Comparison of ENCODE assay signal across 8 mouse cellular contexts in the genomic region with DNA sequence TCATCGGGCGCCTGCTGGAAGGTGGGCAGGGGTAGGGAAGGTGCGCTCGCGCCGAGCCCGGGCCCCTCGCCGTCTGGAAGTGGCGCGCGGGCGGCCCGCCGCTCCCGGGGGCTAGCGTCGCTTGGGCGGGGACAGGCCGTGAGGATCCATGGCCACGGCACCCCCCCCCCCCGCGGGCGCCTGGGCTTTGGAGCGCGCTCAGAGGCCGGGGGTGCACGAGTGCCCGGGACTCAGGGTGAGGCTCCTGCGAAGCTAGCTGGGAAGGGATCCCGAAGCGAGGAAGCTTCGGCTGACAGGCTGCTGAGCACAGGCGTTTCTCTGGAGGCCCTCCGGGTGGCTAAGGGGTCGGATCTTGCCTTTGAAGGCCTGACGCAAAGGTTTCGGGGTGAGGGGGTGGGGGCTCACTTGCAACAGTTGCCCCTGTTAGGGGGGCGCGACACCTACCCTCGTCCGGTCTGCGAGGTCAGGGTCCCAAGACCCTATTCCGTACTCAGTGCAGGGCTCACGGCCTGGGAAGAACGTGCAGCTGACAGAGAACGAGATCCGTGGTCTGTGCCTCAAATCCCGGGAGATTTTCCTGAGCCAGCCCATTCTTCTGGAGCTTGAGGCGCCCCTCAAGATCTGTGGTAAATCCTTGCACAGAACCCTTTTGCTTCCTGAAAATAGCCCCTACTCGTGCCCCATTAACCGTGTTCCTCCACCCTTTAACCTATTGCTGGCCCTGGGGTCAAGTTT. TPM values are rescaled to one million over a fixed set of nuclear protein-coding genes. Genes with fewer than 3 reads are reported as not detected.
A peak's percentile ranks its signal among the peaks of the same experiment; 100 is the strongest.
DNase-seq lines count a peak whose midpoint lies in the region; ATAC-seq and TF ChIP-seq lines count a peak whose summit lies in the region.

No protein-coding gene starts in this region.

- WGBS in hindbrain, embryonic 15.5 days: under 1% methylated on average over 50 of the region's 52 CpGs
- under 1% methylated on average over 48 of the region's 52 CpGs for WGBS in midbrain, postnatal 0 days

- no peaks in the 10 kb centered on the region for H3K9me3 ChIP-seq in megakaryocyte, embryonic 14.5 days
- no peaks in the 10 kb centered on the region for H3K9me3 ChIP-seq in hindbrain, embryonic 15.5 days
- H3K9me3 ChIP-seq in midbrain, postnatal 0 days (ENCODE audit: low read length): no peaks in the 10 kb centered on the region

- H3K4me3 ChIP-seq in megakaryocyte, embryonic 14.5 days (replicated peaks): peak overlapping the region; percentile 98
- H3K4me3 ChIP-seq in hindbrain, embryonic 15.5 days: peak overlapping the region; percentile 87
- H3K4me3 ChIP-seq in midbrain, postnatal 0 days (ENCODE audit: low read depth, low read length): peak overlapping the region; percentile 94

- peaks cover 88% of the 10 kb centered on the region for H3K4me1 ChIP-seq in megakaryocyte, embryonic 14.5 days
- peaks cover 41% of the 10 kb centered on the region for H3K4me1 ChIP-seq in hindbrain, embryonic 15.5 days (replicated peaks)
- peaks cover 10% of the 10 kb centered on the region for H3K4me1 ChIP-seq in midbrain, postnatal 0 days (ENCODE audit: insufficient read depth, low read length)

- ATAC-seq in megakaryocyte, adult 5-6 weeks (ENCODE audit: poor library complexity, severe bottlenecking): no peak
- ATAC-seq in hindbrain, embryonic 15.5 days (ENCODE audit: low FRiP score, low read depth): peak; percentile 75
- peak; percentile 44 for ATAC-seq in midbrain, postnatal 0 days (ENCODE audit: low FRiP score)

- peak; percentile 51 for DNase-seq in embryo, embryonic 11 days
- DNase-seq in midbrain, postnatal 0 days (ENCODE audit: low spot score): peak; percentile 58
- no peak for DNase-seq in layer of hippocampus, postnatal 36 days
- no peak for DNase-seq in gastrocnemius, adult 18-20 months (ENCODE audit: low spot score)
- DNase-seq in right cerebral cortex, postnatal 10 days (ENCODE audit: low spot score in 2 of 2): no peak

- H3K27me3 ChIP-seq in megakaryocyte, embryonic 14.5 days (replicated peaks): no peaks in the 10 kb centered on the region
- H3K27me3 ChIP-seq in hindbrain, embryonic 15.5 days: no peaks in the 10 kb centered on the region
- no peaks in the 10 kb centered on the region for H3K27me3 ChIP-seq in midbrain, postnatal 0 days (ENCODE audit: insufficient read depth, low read length)

- peak overlapping the region; percentile 95 for H3K4me2 ChIP-seq in hindbrain, embryonic 15.5 days
- H3K4me2 ChIP-seq in midbrain, postnatal 0 days (ENCODE audit: low read depth, low read length, poor library complexity, severe bottlenecking): peak overlapping the region; percentile 88

- no peak for TF ChIP-seq CTCF in midbrain, postnatal 0 days (IDR thresholded peaks at IDR 0.05)

- peak overlapping the region; percentile 94 for H3K27ac ChIP-seq in hindbrain, embryonic 15.5 days (replicated peaks)
- peak overlapping the region; percentile 94 for H3K27ac ChIP-seq in midbrain, postnatal 0 days (ENCODE audit: low read depth, low read length)

- H3K9ac ChIP-seq in hindbrain, embryonic 15.5 days: peak overlapping the region; percentile 97
- H3K9ac ChIP-seq in midbrain, postnatal 0 days (replicated peaks; ENCODE audit: low read length, poor library complexity, severe bottlenecking): peak overlapping the region; percentile 100

- H3K36me3 ChIP-seq in megakaryocyte, embryonic 14.5 days (replicated peaks; ENCODE audit: low read length): peaks cover 69% of the 10 kb centered on the region
- H3K36me3 ChIP-seq in hindbrain, embryonic 15.5 days: peaks cover 30% of the 10 kb centered on the region
- H3K36me3 ChIP-seq in midbrain, postnatal 0 days (ENCODE audit: insufficient read depth, low read length): peaks cover 36% of the 10 kb centered on the region

RNA-seq across cellular contexts. Expression of a gene that starts 0.6 kb away (rescaled TPM):
- polyA plus RNA-seq in megakaryocyte, embryonic 14.5 days (2012; ENCODE audit: insufficient read depth, low replicate concordance): 268 and 792 TPM in 2 replicates
- total RNA-seq in megakaryocyte, adult 5-6 weeks (2015): 496 and 536 TPM in 2 replicates
- 639 and 705 TPM in 2 replicates for total RNA-seq in megakaryocyte, adult 5-6 weeks (2017)
- 582 and 587 TPM in 2 replicates for polyA plus RNA-seq in hindbrain, embryonic 15.5 days (2015; fragmentation: Nextera tagmentation; extraction: Ambion mirVana)
- 535 and 592 TPM in 2 replicates for total RNA-seq in midbrain, postnatal 0 days (2014; rRNA removed)
- polyA plus RNA-seq in midbrain, postnatal 0 days (2015; fragmentation: Nextera tagmentation; extraction: Ambion mirVana): 510 and 531 TPM in 2 replicates
- total RNA-seq in layer of hippocampus, postnatal 36 days (2021): 100 to 1,000 TPM; 255 to 265 TPM
- 100 to 1,000 TPM; 200 to 201 TPM for total RNA-seq in gastrocnemius, adult 18-20 months (2021)

RNA-seq across cellular contexts. Expression of a gene that starts 1.3 kb away (rescaled TPM):
- 24.1 and 31.5 TPM in 2 replicates for polyA plus RNA-seq in megakaryocyte, embryonic 14.5 days (2012; ENCODE audit: insufficient read depth, low replicate concordance)
- total RNA-seq in megakaryocyte, adult 5-6 weeks (2015): 52.8 and 59.9 TPM in 2 replicates
- 21.5 and 33.5 TPM in 2 replicates for total RNA-seq in megakaryocyte, adult 5-6 weeks (2017)
- polyA plus RNA-seq in hindbrain, embryonic 15.5 days (2015; fragmentation: Nextera tagmentation; extraction: Ambion mirVana): 0.98 and 1.5 TPM in 2 replicates
- total RNA-seq in midbrain, postnatal 0 days (2014; rRNA removed): 0.49 and 1.9 TPM in 2 replicates
- 1.2 and 1.6 TPM in 2 replicates for polyA plus RNA-seq in midbrain, postnatal 0 days (2015; fragmentation: Nextera tagmentation; extraction: Ambion mirVana)
- 1 to 10 TPM in 1 of 2 experiments, under 1 TPM in 1; 0.56 to 1.3 TPM for total RNA-seq in layer of hippocampus, postnatal 36 days (2021)
- 1 to 10 TPM; 5.5 to 5.9 TPM for total RNA-seq in gastrocnemius, adult 18-20 months (2021)

RNA-seq across cellular contexts. Expression of a gene that starts 9.0 kb away (rescaled TPM):
- polyA plus RNA-seq in megakaryocyte, embryonic 14.5 days (2012; ENCODE audit: insufficient read depth, low replicate concordance): 22.1 and 24.3 TPM in 2 replicates
- total RNA-seq in megakaryocyte, adult 5-6 weeks (2015): 32.8 and 36.7 TPM in 2 replicates
- total RNA-seq in megakaryocyte, adult 5-6 weeks (2017): 21.4 and 22.8 TPM in 2 replicates
- 25.5 and 27.5 TPM in 2 replicates for polyA plus RNA-seq in hindbrain, embryonic 15.5 days (2015; fragmentation: Nextera tagmentation; extraction: Ambion mirVana)
- 18.0 and 22.8 TPM in 2 replicates for total RNA-seq in midbrain, postnatal 0 days (2014; rRNA removed)
- 14.7 and 17.0 TPM in 2 replicates for polyA plus RNA-seq in midbrain, postnatal 0 days (2015; fragmentation: Nextera tagmentation; extraction: Ambion mirVana)
- total RNA-seq in layer of hippocampus, postnatal 36 days (2021): 1 to 10 TPM; 5.5 to 7.1 TPM
- total RNA-seq in gastrocnemius, adult 18-20 months (2021): 1 to 10 TPM; 2.6 to 2.8 TPM

RNA-seq across cellular contexts. Expression of a gene that starts 17.1 kb away (rescaled TPM):
- polyA plus RNA-seq in megakaryocyte, embryonic 14.5 days (2012; ENCODE audit: insufficient read depth, low replicate concordance): 1.3 and 5.6 TPM in 2 replicates
- total RNA-seq in megakaryocyte, adult 5-6 weeks (2015): 3.9 and 4.7 TPM in 2 replicates
- 1.3 and 2.0 TPM in 2 replicates for total RNA-seq in megakaryocyte, adult 5-6 weeks (2017)
- polyA plus RNA-seq in hindbrain, embryonic 15.5 days (2015; fragmentation: Nextera tagmentation; extraction: Ambion mirVana): 5.6 and 6.1 TPM in 2 replicates
- total RNA-seq in midbrain, postnatal 0 days (2014; rRNA removed): 4.4 and 6.6 TPM in 2 replicates
- polyA plus RNA-seq in midbrain, postnatal 0 days (2015; fragmentation: Nextera tagmentation; extraction: Ambion mirVana): 6.7 and 6.9 TPM in 2 replicates
- 1 to 10 TPM; 7.1 to 9.9 TPM for total RNA-seq in layer of hippocampus, postnatal 36 days (2021)
- 10 to 100 TPM; 21.8 to 30.3 TPM for total RNA-seq in gastrocnemius, adult 18-20 months (2021)

RNA-seq across cellular contexts. Expression of a gene that starts 21.6 kb away (rescaled TPM):
- polyA plus RNA-seq in megakaryocyte, embryonic 14.5 days (2012; ENCODE audit: insufficient read depth, low replicate concordance): 0.09 and 2.0 TPM in 2 replicates
- total RNA-seq in megakaryocyte, adult 5-6 weeks (2015): 1.4 and 2.9 TPM in 2 replicates
- total RNA-seq in megakaryocyte, adult 5-6 weeks (2017): 0.40 and 2.2 TPM in 2 replicates
- polyA plus RNA-seq in hindbrain, embryonic 15.5 days (2015; fragmentation: Nextera tagmentation; extraction: Ambion mirVana): 0.69 and 0.75 TPM in 2 replicates
- total RNA-seq in midbrain, postnatal 0 days (2014; rRNA removed): 0.99 and 1.2 TPM in 2 replicates
- polyA plus RNA-seq in midbrain, postnatal 0 days (2015; fragmentation: Nextera tagmentation; extraction: Ambion mirVana): 0.28 and 0.44 TPM in 2 replicates
- total RNA-seq in layer of hippocampus, postnatal 36 days (2021): under 1 TPM; 0.32 to 0.83 TPM
- under 1 TPM; 0.34 to 0.47 TPM for total RNA-seq in gastrocnemius, adult 18-20 months (2021)

Comparison
In these comparisons a context has a peak if more than half of its experiments do, and no peak if none do; other contexts are left out.
1. DNase-seq: peak in embryo, embryonic 11 days (single experiment) and midbrain, postnatal 0 days (single experiment); none in layer of hippocampus, postnatal 36 days (0 of 2), gastrocnemius, adult 18-20 months (single experiment) and right cerebral cortex, postnatal 10 days (0 of 2).
2. Peak in every context shown above with its lines, with median percentiles within 50 percentile points of each other: H3K4me3 ChIP-seq.